Mouse (Mus musculus) gastrocnemius, adult 8-10 months (tissue): ENCODE measurements at regions not wholly inside any gene's neighbourhood (a gene's known extent, or its start where the extent isn't known, plus 50 kb on each side); places are given as distances from the start of the nearest gene placed in this dataset.

Experiments used
- DNase-seq, 2 experiments: peaks; one replicate each; pipeline ENCODE4 v3.0.0; 2022; ENCODE audit warnings: low spot score in 2 of 2

GRCm38 (mm10) chr2:72672908-72673901 lies 197.2 kb downstream of the Cdca7 start:
- DNase-seq = no peak

GRCm38 (mm10) chr2:72674229-72674628 lies 198.3 kb downstream of the Cdca7 start:
- no peak for DNase-seq

GRCm38 (mm10) chr2:72674856-72675440 lies 199.0 kb downstream of the Cdca7 start:
- DNase-seq = no peak

- DNase-seq = no peak
Measured at GRCm38 (mm10) chr2:72677731-72678130, 201.8 kb downstream of the Cdca7 start.

GRCm38 (mm10) chr2:72688031-72688430 lies 212.1 kb downstream of the Cdca7 start:
- no peak for DNase-seq

GRCm38 (mm10) chr2:72701081-72701480 lies 225.1 kb downstream of the Cdca7 start:
- DNase-seq = no peak

- no peak for DNase-seq
Measured at GRCm38 (mm10) chr2:72703238-72703637, 227.3 kb downstream of the Cdca7 start.

GRCm38 (mm10) chr2:72707676-72708659 lies 232.0 kb downstream of the Cdca7 start:
- DNase-seq = no peak

GRCm38 (mm10) chr2:72716931-72717330 lies 241.0 kb downstream of the Cdca7 start:
- no peak for DNase-seq

- DNase-seq = peak; percentile 34 to 36
Measured at GRCm38 (mm10) chr2:72728699-72729098, 251.5 kb downstream of the Sp3 start.

GRCm38 (mm10) chr2:72733371-72733770 lies 246.9 kb downstream of the Sp3 start:
- no peak for DNase-seq

GRCm38 (mm10) chr2:72735035-72735434 lies 245.2 kb downstream of the Sp3 start:
- no peak for DNase-seq

GRCm38 (mm10) chr2:72736685-72737084 lies 243.6 kb downstream of the Sp3 start:
- no peak for DNase-seq

GRCm38 (mm10) chr2:72740391-72741361 lies 239.6 kb downstream of the Sp3 start:
- peak; percentile 12 to 31 for DNase-seq

GRCm38 (mm10) chr2:72741746-72742145 lies 238.5 kb downstream of the Sp3 start:
- no peak for DNase-seq

- no peak for DNase-seq
Measured at GRCm38 (mm10) chr2:72743651-72744050, 236.6 kb downstream of the Sp3 start.

GRCm38 (mm10) chr2:72744901-72745300 lies 235.3 kb downstream of the Sp3 start:
- DNase-seq = no peak

GRCm38 (mm10) chr2:72746476-72747215 lies 233.6 kb downstream of the Sp3 start:
- no peak for DNase-seq

GRCm38 (mm10) chr2:72747299-72747698 lies 232.9 kb downstream of the Sp3 start:
- DNase-seq = no peak

- no peak for DNase-seq
Measured at GRCm38 (mm10) chr2:72749495-72749894, 230.8 kb downstream of the Sp3 start.
